Mouse (Mus musculus) kidney, postnatal 10 days (tissue): ENCODE data around the gene Rec114.

Experiments used
- DNase-seq: peaks from one replicate; pipeline ENCODE4 v3.0.0; 2021; ENCODE audit warnings: mixed read lengths

The Rec114 gene

DNA sequence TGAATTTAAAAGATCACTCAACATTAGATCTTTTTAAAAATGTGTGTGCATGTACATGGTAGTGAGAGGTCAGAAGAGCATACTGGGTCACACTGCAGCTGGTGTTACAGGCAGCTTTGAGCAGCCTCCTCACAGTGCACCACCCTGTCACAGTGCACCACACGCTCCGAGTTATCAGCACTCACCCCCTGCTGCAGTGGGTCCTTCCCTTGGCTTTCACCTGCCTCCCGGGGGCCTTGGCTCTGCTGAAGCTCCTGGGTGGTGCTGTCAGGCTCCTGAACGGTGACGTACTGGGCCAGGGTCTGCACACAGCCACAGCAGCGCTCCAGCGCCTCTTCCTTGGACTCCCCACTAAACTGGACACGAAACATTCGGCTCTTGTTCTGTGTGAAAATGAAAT lies 83.8 kb downstream of the Rec114 start:
- DNase-seq, result no peak

GRCm38 (mm10) chr9:58659331-58659730 lies 84.4 kb downstream of the Rec114 start:
- no peak for DNase-seq

DNA sequence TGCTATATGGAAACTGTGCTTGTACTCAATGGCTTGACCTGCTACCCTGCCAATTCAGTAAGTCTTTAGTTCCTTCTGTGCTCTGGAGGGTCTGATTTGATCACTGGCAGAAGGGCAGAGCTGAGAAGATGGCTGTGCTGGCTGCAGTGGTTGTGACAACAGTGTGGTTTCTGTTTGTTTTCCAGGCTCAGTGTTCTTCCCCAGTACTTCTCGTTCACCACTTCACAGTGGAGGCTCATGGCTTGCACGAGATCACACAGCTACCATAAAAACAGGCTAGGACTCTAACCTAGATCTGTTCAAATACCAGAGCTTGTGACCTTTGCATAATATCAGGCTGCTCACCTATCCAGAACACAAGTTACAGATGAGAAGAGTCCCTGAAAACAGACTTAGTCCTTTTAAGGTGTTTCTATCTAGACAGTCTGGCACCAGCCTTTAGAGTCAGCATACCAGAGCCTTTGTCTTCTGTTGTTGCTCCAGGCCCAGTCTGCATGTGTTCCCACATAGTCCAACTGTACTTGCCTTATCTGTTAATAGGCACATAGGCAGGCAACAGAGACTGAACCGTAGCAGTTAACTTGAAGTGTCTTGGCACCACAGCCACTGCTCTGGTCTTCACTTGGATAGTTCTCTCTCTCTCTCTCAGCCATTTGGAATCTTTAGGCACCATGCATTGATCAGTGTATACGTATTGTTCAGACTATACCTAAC lies 85.0 kb downstream of the Rec114 start:
- no peak for DNase-seq

- no peak for DNase-seq
Measured at GRCm38 (mm10) chr9:58657735-58658512, 85.8 kb downstream of the Rec114 start.

- no peak for DNase-seq
Measured at GRCm38 (mm10) chr9:58656824-58657223, 86.9 kb downstream of the Rec114 start.

- DNase-seq, result peak; percentile 44
Measured at GRCm38 (mm10) chr9:58656396-58656795, 87.4 kb downstream of the Rec114 start.

- DNase-seq, result no peak
Measured at GRCm38 (mm10) chr9:58654494-58654893, 89.3 kb downstream of the Rec114 start.

DNA sequence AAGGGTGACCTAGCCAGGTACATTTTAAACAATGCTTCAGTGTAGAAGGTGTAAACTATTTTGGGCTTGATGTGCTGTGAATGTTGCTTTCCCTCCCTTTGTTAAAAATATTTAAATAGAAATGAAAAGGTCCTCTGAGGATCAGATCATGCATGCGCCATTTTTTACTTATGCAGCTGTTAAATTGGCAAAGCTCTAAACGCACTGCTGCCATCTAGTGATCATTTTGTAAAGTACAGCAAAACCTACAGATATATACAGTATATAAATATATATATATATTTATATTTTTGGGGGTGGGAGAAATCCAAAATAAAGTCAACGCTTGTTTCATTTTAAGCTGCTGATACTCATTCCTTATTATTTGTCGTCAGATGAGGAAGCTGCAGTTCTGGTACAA lies 91.8 kb downstream of the Rec114 start:
- peak; percentile 37 for DNase-seq

- no peak for DNase-seq
Measured at GRCm38 (mm10) chr9:58649265-58649626, 94.5 kb downstream of the Rec114 start.

- DNase-seq, result no peak
Measured at GRCm38 (mm10) chr9:58648406-58649264, 95.1 kb downstream of the Rec114 start.

- DNase-seq, result no peak
Measured at GRCm38 (mm10) chr9:58630441-58630840, 113.3 kb downstream of the Rec114 start.

DNA sequence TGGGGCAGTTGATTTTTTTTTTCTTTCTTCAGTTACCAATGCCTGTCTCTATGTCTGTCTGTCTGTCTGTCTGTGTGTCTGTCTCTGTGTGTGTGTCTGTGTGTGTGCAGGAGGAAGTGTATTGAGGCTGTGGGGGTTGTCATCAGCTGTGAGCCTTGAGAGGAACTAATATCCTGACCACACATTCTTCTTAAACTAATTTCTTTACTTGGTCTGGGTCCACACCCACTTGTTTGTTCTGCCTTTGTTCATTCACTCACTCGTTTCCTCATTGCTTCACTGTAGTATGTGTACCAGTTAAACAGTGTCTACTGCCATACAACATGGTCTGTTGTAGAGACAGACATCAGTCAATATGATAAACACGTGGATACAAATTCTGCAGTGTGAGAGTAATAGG lies 116.6 kb downstream of the Rec114 start:
- no peak for DNase-seq

- no peak for DNase-seq
Measured at GRCm38 (mm10) chr9:58623009-58623408, 120.8 kb downstream of the Rec114 start.

- DNase-seq, result no peak
Measured at GRCm38 (mm10) chr9:58615064-58615938, 128.5 kb downstream of the Rec114 start.

- DNase-seq, result no peak
Measured at GRCm38 (mm10) chr9:58613790-58614189, 130.0 kb downstream of the Rec114 start.
